Mouse (Mus musculus) hindbrain, embryonic 14.5 days (tissue): ENCODE data around the gene Rnasel. TPM values are rescaled to one million over a fixed set of nuclear protein-coding genes. Genes with fewer than 3 reads are reported as not detected.

Experiments
- ATAC-seq: fragments of 200-750 bp; cut with Nextera tagmentation; 2 replicates; pipeline ENCODE4 v1.8.0; 2017; ENCODE audit warnings: moderate number of reproducible peaks, mild to moderate bottlenecking, moderate TSS enrichment, moderate library complexity; ENCODE audit not compliant: low FRiP score
- DNase-seq: peaks from one replicate; pipeline ENCODE4 v3.0.0-alpha.2; 2015; ENCODE audit warnings: low spot score
- H3K27ac ChIP-seq: fragments of 300-500 bp; sonication (generic); 2 replicates; pipeline ENCODE4 v1.5.1; 2014; ENCODE audit warnings: mild to moderate bottlenecking, moderate library complexity
- H3K27me3 ChIP-seq: fragments of 300-500 bp; sonication (generic); 2 replicates; pipeline ENCODE4 v1.6.1; 2014; ENCODE audit warnings: mild to moderate bottlenecking, low read length, mixed read lengths; ENCODE audit not compliant: control insufficient read depth, insufficient read depth
- H3K36me3 ChIP-seq: fragments of 300-500 bp; sonication (generic); replicated peaks from 2 replicates; pipeline ENCODE4 v1.6.1; 2014; ENCODE audit not compliant: control insufficient read depth, insufficient read depth
- H3K4me1 ChIP-seq: fragments of 300-500 bp; sonication (generic); replicated peaks from 2 replicates; pipeline ENCODE4 v1.6.1; 2014; ENCODE audit warnings: antibody characterized with exemption, low read length, mixed read lengths; ENCODE audit not compliant: control insufficient read depth, insufficient read depth
- H3K4me2 ChIP-seq: fragments of 300-500 bp; sonication (generic); replicated peaks from 2 replicates; pipeline ENCODE4 v1.6.1; 2014; ENCODE audit warnings: mild to moderate bottlenecking, moderate library complexity
- H3K4me3 ChIP-seq: fragments of 300-500 bp; sonication (generic); replicated peaks from 2 replicates; pipeline ENCODE4 v1.5.1; 2014; ENCODE audit warnings: mild to moderate bottlenecking, low read length
- H3K9ac ChIP-seq: fragments of 300-500 bp; sonication (generic); 2 replicates; pipeline ENCODE4 v1.6.1; 2014
- H3K9me3 ChIP-seq: fragments of 300-500 bp; sonication (generic); 2 replicates; pipeline ENCODE4 v1.6.1; 2016; ENCODE audit warnings: low read length; ENCODE audit not compliant: control insufficient read depth
- WGBS: fragments of 180-500 bp; shearing (Covaris S2); extraction: QIAGEN DNeasy Blood & Tissue Kit; methylation state at CpG from one replicate; pipeline ENCODE4 v1.1.7; 2014; 5-methylcytosine and 5-hydroxymethylcytosine counted together
- polyA plus RNA-seq: library from polyadenylated mRNA; unstranded; fragments of >200 nt; fragmentation: Nextera tagmentation; extraction: Ambion mirVana; gene quantifications from 2 replicates; pipeline ENCODE4 v1.2.1, GENCODE M21; 2014

The Rnasel gene
- polyA plus RNA-seq, 1 experiment from 2014 or later: 40.9 TPM

DNA sequence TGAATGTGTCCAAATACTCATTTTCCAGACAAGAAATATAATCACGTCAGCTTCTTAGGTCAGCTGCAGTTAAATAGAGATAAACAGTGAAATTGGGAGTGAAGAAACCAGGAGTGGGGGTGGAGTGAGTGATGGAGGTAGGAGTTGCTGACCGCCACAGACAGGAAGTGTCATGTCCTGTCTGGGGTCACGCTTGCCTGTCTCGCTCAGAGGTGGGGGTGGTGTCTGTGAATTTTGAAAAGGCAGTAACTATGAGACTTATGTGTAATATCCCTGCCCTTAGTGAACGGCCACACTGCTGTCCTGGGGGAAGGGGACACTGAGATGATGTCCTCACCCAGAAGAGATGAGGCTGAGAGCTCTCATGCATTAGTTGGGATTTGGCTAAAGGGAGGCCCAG lies 39.8 kb upstream of the Rnasel start:
- Histone ChIP-seq H3K9me3 (no peaks in the 10 kb centered on the region), H3K4me1 (0 out of 2 replicates have a peak, but pooled peaks cover under 1% of the 10 kb centered on the region), H3K27me3 (no peaks in the 10 kb centered on the region), H3K4me2 (no peak overlapping the region), H3K36me3 (no peaks in the 10 kb centered on the region), H3K27ac (no peak overlapping the region), H3K4me3 (no peak overlapping the region), H3K9ac (no peak overlapping the region)
- DNase-seq: no peak
- WGBS: 75% methylated on average over 5 of the region's 5 CpGs
- no peak for ATAC-seq

GRCm38 (mm10) chr1:153711544-153712262 lies 37.5 kb upstream of the Rnasel start:
- no peak overlapping the region for H3K4me3 ChIP-seq
- 89% methylated on average over 3 of the region's 3 CpGs for WGBS
- ATAC-seq (no peak), DNase-seq (no peak)
- no peak overlapping the region for H3K9ac ChIP-seq
- no peaks in the 10 kb centered on the region for H3K9me3 ChIP-seq
- H3K27ac ChIP-seq: no peak overlapping the region
- H3K4me1 ChIP-seq: no peaks in the 10 kb centered on the region
- no peak overlapping the region for H3K4me2 ChIP-seq
- H3K36me3 ChIP-seq: no peaks in the 10 kb centered on the region
- no peaks in the 10 kb centered on the region for H3K27me3 ChIP-seq

GRCm38 (mm10) chr1:153712633-153713032 lies 36.6 kb upstream of the Rnasel start:
- no peaks in the 10 kb centered on the region for H3K27me3 ChIP-seq
- H3K36me3 ChIP-seq: no peaks in the 10 kb centered on the region
- H3K4me2 ChIP-seq: no peak overlapping the region
- no peak overlapping the region for H3K9ac ChIP-seq
- no peak for ATAC-seq
- H3K4me3 ChIP-seq: no peak overlapping the region
- H3K27ac ChIP-seq: no peak overlapping the region
- H3K9me3 ChIP-seq: no peaks in the 10 kb centered on the region
- H3K4me1 ChIP-seq: no peaks in the 10 kb centered on the region
- no peak for DNase-seq
- WGBS: 88% methylated on average over 2 of the region's 2 CpGs

GRCm38 (mm10) chr1:153717990-153718389 lies 31.2 kb upstream of the Rnasel start:
- 92% methylated on average over 1 of the region's 1 CpGs for WGBS
- Histone ChIP-seq H3K27me3 (no peaks in the 10 kb centered on the region), H3K4me1 (no peaks in the 10 kb centered on the region), H3K9ac (no peak overlapping the region), H3K36me3 (no peaks in the 10 kb centered on the region), H3K9me3 (no peaks in the 10 kb centered on the region), H3K27ac (no peak overlapping the region), H3K4me3 (no peak overlapping the region), H3K4me2 (no peak overlapping the region)
- DNase-seq (no peak), ATAC-seq (no peak)

DNA sequence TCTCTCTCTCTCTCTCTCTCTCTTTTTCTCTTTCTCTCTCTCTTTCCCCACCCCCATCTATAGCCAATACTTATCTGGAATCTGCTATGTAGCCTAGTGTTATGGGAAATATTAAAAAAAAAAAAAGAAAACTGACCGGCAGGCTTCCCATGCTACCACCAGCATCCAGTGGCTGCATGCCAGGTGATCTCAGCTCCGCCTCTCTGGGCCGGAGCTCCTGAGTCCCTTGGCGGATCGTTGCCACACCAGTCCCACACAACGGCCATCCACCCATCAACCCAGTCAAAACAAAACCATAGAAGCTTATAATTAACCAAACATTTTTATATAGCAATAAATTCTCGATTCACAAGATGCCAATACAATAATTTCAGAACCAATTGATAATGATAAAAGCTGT lies 28.3 kb upstream of the Rnasel start:
- H3K36me3 ChIP-seq: no peaks in the 10 kb centered on the region
- H3K27me3 ChIP-seq: no peaks in the 10 kb centered on the region
- no peak overlapping the region for H3K4me3 ChIP-seq
- DNase-seq (no peak), ATAC-seq (no peak)
- H3K27ac ChIP-seq: no peak overlapping the region
- H3K9ac ChIP-seq: no peak overlapping the region
- no peak overlapping the region for H3K4me2 ChIP-seq
- no peaks in the 10 kb centered on the region for H3K4me1 ChIP-seq
- no peaks in the 10 kb centered on the region for H3K9me3 ChIP-seq
- 85% methylated on average over 7 of the region's 7 CpGs for WGBS

GRCm38 (mm10) chr1:153721565-153722310 lies 27.5 kb upstream of the Rnasel start:
- Histone ChIP-seq H3K4me2 (no peak overlapping the region), H3K4me3 (no peak overlapping the region), H3K36me3 (no peaks in the 10 kb centered on the region), H3K9me3 (no peaks in the 10 kb centered on the region), H3K4me1 (no peaks in the 10 kb centered on the region), H3K9ac (no peak overlapping the region), H3K27ac (no peak overlapping the region), H3K27me3 (no peaks in the 10 kb centered on the region)
- DNase-seq: no peak
- ATAC-seq: no peak
- 90% methylated on average over 9 of the region's 9 CpGs for WGBS

- H3K4me1 ChIP-seq: no peaks in the 10 kb centered on the region
- no peaks in the 10 kb centered on the region for H3K36me3 ChIP-seq
- DNase-seq: no peak
- H3K9me3 ChIP-seq: no peaks in the 10 kb centered on the region
- no peaks in the 10 kb centered on the region for H3K27me3 ChIP-seq
- no peak for ATAC-seq
- no peak overlapping the region for H3K9ac ChIP-seq
- H3K27ac ChIP-seq: no peak overlapping the region
- H3K4me3 ChIP-seq: no peak overlapping the region
- 85% methylated on average over 9 of the region's 9 CpGs for WGBS
- no peak overlapping the region for H3K4me2 ChIP-seq
These were observed 25.8 kb upstream of the Rnasel start for GRCm38 (mm10) chr1:153723426-153723825.

- 65% methylated on average over 16 of the region's 16 CpGs for WGBS
- Histone ChIP-seq H3K9ac (no peak overlapping the region), H3K4me1 (no peaks in the 10 kb centered on the region), H3K4me3 (no peak overlapping the region), H3K27ac (no peak overlapping the region), H3K27me3 (no peaks in the 10 kb centered on the region), H3K4me2 (no peak overlapping the region), H3K36me3 (no peaks in the 10 kb centered on the region), H3K9me3 (no peaks in the 10 kb centered on the region)
- no peak for ATAC-seq
- no peak for DNase-seq
These were observed 22.6 kb upstream of the Rnasel start for GRCm38 (mm10) chr1:153726636-153727035.

DNA sequence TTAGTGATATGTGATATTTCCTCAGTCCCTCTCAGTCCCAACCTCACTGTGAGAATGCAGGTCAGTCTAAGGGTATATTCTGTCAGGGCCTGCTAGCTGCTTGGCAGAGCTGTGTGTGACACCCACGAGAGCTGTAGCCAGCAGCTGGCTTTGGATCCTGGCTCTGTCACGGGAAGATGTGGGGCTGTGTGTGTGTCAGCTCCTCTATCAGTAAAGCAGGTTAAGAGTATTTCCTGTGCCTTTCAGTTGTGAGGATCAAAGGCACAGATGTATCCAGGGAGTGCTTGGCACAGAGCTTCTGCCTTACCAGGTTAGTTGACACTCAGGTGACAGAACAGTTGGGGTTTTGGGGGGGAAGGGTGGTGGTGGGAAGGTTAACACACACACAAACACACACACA lies 19.4 kb upstream of the Rnasel start:
- Histone ChIP-seq H3K27me3 (no peaks in the 10 kb centered on the region), H3K9me3 (no peaks in the 10 kb centered on the region), H3K36me3 (no peaks in the 10 kb centered on the region), H3K4me1 (peaks cover 14% of the 10 kb centered on the region), H3K9ac (no peak overlapping the region), H3K27ac (no peak overlapping the region), H3K4me3 (no peak overlapping the region), H3K4me2 (no peak overlapping the region)
- ATAC-seq (no peak), DNase-seq (no peak)
- 65% methylated on average over 2 of the region's 2 CpGs for WGBS
